Mouse (Mus musculus): ENCODE results near the gene Palm2.

GRCm38 (mm10) chr4:57569711-57570110, 135.7 kb downstream of the Palm2 start:
- TF ChIP-seq GATA1 (IDR thresholded peaks at IDR 0.05; ENCODE audit: low read depth, low read length) (no peak), USF1 (IDR thresholded peaks at IDR 0.05; ENCODE audit: low read depth, low read length) (no peak), RCOR1 (IDR thresholded peaks at IDR 0.05; ENCODE audit: low read depth, low read length) (no peak), EP300 (IDR thresholded peaks at IDR 0.05; ENCODE audit: low read depth in 1 of 2, low read length in 2 of 2) (no peak), ZNF384 (IDR thresholded peaks at IDR 0.05; ENCODE audit: low read depth, low read length) (no peak), KAT2A (conservative IDR thresholded peaks at IDR 0.05; ENCODE audit: low read depth, low read length) (no peak), ZMIZ1 (IDR thresholded peaks at IDR 0.05; ENCODE audit: low read depth, low read length) (no peak)

All from MEL (cell line).